Mouse (Mus musculus): ENCODE measurements around the gene Carm1. TPM values are rescaled to one million over a fixed set of nuclear protein-coding genes. Genes with fewer than 3 reads are reported as not detected.

Carm1 gene
- polyA plus RNA-seq, 1 experiment from 2014 or later: 39.6 TPM

DNA sequence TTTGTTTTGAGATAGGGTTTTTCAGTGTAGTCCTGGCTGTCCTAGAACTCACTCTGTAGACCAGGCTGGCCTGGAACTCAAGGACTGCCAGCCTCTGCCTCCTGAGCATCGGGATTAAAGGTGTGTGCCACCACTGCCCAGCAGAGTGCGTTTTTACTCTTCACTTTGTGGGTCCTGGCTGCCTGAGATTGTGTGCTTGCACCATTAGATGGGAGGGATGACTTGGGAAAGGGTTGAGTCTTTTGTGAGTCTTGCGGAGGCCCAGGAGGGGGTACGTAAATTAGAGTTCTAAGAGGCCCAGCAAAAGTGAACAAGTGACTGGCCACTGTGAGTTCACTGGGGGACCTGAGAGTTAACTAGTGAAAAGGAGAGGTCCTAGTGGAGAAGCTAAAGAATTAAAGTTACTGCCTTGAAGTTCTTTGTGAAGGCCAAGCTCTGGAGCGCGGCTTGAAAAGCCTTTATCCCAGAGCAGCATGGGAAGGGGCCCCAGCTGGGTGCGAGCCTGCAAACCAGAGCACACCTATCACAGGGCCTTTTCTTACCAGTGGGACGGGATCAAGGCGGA, 1.3 kb upstream of the Carm1 start:
- Histone ChIP-seq H3K4me3 (replicated peaks) (peak overlapping the region; percentile 81), H3K9ac (replicated peaks) (peak overlapping the region; percentile 67), H3K27me3 (no peaks in the 10 kb centered on the region), H3K9me3 (no peaks in the 10 kb centered on the region), H3K36me3 (0 out of 2 replicates have a peak, but pooled peaks cover 8% of the 10 kb centered on the region), H3K4me1 (replicated peaks) (peaks cover 32% of the 10 kb centered on the region), H3K4me2 (replicated peaks) (peak overlapping the region; percentile 67), H3K27ac (peak overlapping the region; percentile 99)
- WGBS: 1% methylated on average over 9 of the region's 9 CpGs
- peak; percentile 45 for ATAC-seq

DNA sequence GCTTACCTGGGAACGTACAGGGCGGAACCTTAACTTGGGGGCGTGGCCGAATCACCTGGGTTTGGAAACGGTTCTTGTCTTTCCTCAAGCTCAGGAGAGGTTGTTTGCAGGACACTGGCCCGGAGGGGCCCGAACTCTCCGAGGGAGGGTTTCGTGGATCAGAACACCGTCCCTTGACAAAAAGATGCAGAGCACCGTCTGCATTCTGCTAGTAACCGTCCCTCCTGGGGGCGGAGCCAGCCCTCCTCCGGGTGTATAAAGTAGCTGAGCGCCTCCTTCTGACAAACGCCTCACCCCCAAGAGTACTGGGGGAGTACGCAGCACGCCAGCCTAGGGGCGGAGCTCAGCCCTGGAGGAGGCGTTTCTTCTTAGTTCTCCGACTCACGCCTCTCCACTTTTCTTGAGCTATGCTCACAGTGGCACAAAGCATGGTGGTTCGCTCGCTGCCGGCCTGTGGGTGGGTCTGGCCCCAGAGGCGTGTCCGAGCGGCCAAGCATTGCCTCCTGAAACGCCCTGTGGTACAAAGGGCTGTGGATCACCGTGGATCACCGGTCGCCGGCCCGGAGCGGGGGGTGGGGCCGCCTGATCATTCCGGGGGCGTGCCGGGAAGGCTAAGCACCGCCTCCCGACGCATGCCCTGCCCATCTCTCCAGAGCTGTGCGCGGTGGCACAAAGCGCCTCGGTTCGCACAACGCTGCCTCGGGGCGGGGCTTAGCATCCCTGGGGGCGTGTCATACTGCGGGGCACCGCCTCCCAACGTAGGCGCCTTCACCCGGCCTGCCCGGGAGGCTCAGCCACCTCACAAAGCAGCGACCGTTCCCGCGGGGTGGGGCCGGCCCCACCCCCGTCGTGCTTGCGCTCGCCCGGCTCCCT, 542 bp upstream of the Carm1 start:
- peaks cover 14% of the 10 kb centered on the region for H3K36me3 ChIP-seq
- H3K9me3 ChIP-seq: no peaks in the 10 kb centered on the region
- peak; percentile 94 for ATAC-seq
- under 1% methylated on average over 65 of the region's 67 CpGs for WGBS
- H3K4me2 ChIP-seq (replicated peaks): peak overlapping the region; percentile 67
- peak overlapping the region; percentile 81 for H3K4me3 ChIP-seq (replicated peaks)
- peak overlapping the region; percentile 67 for H3K9ac ChIP-seq (replicated peaks)
- H3K27me3 ChIP-seq: no peaks in the 10 kb centered on the region
- H3K27ac ChIP-seq: peak overlapping the region; percentile 99
- H3K4me1 ChIP-seq (replicated peaks): peaks cover 36% of the 10 kb centered on the region

DNA sequence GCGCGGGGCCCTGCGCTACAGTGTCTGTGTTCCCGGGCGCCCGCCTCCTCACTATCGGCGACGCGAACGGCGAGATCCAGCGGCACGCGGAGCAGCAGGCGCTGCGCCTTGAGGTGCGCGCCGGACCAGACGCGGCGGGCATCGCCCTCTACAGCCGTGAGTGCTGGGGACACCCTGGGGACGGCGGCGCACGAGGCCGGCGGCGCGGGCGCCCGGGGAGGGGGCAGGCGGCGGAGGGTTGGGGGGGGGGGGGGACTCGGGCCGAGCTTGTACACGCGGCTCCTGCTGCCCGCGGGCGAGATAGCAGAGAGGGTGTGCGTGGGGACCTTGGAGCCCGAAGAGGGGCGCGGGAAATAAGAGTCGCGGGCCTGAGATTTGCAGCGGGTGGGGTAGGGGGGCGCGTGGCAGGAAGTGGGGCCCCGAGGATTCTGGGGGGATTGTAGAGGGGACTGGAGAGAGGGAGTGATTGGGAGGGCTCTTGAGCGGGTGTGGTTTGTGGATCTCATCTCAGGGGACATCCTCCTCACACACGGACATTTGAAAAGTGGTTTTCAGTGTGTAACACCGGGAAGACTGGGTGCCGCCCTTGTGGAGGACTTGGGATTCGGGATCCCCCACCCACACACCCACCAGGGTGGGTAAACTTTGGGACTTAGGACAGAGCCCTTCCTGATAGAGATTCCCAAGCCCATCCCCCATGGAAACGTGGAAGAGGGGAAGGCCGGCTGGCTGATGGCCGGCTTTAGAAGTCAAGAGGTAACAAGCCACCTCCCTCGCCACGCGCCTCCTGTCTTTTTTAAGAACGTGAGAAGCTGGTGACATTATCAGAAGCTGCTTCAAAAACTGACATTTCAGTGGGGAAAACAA, 614 bp downstream of the Carm1 start:
- H3K27me3 ChIP-seq: no peaks in the 10 kb centered on the region
- H3K4me2 ChIP-seq (replicated peaks): peak overlapping the region; percentile 67
- WGBS: under 1% methylated on average over 58 of the region's 66 CpGs
- H3K9me3 ChIP-seq: no peaks in the 10 kb centered on the region
- peak overlapping the region; percentile 81 for H3K4me3 ChIP-seq (replicated peaks)
- peaks cover 39% of the 10 kb centered on the region for H3K4me1 ChIP-seq (replicated peaks)
- H3K9ac ChIP-seq (replicated peaks): peak overlapping the region; percentile 98
- ATAC-seq: peak; percentile 64
- peaks cover 17% of the 10 kb centered on the region for H3K36me3 ChIP-seq
- H3K27ac ChIP-seq: peak overlapping the region; percentile 99

DNA sequence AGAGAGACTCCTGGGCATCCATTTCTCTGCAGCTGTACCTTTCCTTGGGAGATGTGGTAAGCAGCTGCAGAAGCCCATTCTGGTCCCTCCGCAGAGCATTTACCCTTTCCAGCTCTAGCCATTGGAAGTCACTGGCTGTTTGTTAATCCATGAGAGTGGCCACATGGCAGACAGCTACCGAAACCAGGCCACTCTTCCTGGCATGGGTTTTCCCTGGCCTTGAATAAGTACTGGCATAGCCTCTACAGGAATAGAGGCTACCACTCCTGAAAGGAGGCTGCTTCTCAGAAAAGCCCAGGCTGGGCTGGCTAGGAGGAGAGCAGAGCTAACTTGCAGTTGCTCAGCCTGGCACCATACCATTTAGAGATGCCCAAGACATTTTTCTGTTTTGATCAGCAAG, 4.4 kb downstream of the Carm1 start:
- H3K4me2 ChIP-seq (replicated peaks): no peak overlapping the region
- H3K27me3 ChIP-seq: no peaks in the 10 kb centered on the region
- peaks cover 34% of the 10 kb centered on the region for H3K36me3 ChIP-seq
- peaks cover 27% of the 10 kb centered on the region for H3K4me1 ChIP-seq (replicated peaks)
- WGBS: 93% methylated on average over 2 of the region's 2 CpGs
- H3K27ac ChIP-seq: no peak overlapping the region
- H3K9me3 ChIP-seq: no peaks in the 10 kb centered on the region
- H3K4me3 ChIP-seq (replicated peaks): no peak overlapping the region
- ATAC-seq: no peak
- H3K9ac ChIP-seq (replicated peaks): 0 out of 2 replicates have a peak overlapping the region, but pooled peaks have one; percentile 14

DNA sequence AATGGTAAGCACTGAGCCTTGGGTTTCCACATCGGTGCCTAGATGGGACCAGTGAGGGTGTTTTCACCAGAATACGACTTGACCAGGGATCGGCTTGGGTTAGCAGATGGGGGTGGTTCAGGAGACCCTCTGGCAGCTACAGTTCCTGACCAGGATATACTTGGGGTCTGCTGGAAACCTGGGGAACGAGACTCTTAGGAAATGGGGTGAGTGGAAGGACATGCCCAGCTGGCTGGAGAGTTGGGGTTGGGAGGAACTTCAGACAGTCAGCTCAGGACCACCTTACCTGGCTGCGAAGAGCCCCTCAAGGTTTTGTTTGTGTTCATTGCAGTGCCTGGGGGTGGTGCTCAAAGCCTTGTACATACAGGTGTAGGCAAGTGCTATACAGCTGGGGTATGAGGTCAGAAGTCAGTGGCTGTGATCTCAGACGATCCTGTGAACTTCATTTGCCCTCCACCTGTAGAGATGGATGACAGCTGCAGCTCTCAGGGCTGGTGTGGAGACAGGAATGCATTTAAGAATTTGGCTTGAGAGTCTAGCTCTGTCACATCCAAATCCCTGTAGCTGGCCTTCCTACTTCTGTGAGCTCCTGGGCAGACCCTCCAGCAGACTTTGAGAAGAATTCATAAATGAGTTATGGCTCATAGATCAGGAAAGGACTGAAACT, 7.0 kb downstream of the Carm1 start:
- whole genome bisulfite sequencing: 92% methylated on average over 6 of the region's 6 CpGs
- no peak overlapping the region for H3K9ac ChIP-seq (replicated peaks)
- H3K27ac ChIP-seq: no peak overlapping the region
- no peaks in the 10 kb centered on the region for H3K27me3 ChIP-seq
- H3K36me3 ChIP-seq: peaks cover 41% of the 10 kb centered on the region
- ATAC-seq: no peak
- H3K4me1 ChIP-seq (replicated peaks): peaks cover 32% of the 10 kb centered on the region
- no peak overlapping the region for H3K4me2 ChIP-seq (replicated peaks)
- no peak overlapping the region for H3K4me3 ChIP-seq (replicated peaks)
- no peaks in the 10 kb centered on the region for H3K9me3 ChIP-seq

DNA sequence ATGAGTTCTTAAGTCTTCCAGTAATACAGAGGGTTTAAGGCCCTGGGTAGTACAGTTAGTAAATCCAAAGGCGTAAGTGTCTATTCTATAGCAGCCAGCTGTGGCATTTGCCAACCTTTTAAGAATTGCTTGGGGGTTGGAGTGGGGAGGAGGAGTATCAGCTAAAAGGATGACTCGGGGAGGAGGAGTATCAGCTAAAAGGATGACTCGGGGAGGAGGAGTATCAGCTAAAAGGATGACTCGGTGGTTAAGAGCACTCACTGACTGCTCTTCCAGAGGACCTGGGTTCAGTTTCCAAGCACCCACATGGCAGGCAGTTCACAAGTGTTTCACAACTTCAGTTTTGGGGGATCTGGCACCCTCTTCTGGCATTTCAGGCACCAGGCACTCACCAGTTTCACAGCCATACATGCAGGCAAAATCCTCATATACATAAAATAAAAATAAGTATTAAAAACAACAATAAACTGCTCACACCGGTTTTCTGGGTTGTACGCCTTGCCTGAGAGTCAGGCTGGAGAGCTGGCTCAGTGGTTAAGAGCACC, 8.6 kb downstream of the Carm1 start:
- Histone ChIP-seq H3K4me3 (replicated peaks) (no peak overlapping the region), H3K27me3 (no peaks in the 10 kb centered on the region), H3K27ac (no peak overlapping the region), H3K36me3 (peaks cover 38% of the 10 kb centered on the region), H3K9me3 (no peaks in the 10 kb centered on the region), H3K4me2 (replicated peaks) (no peak overlapping the region), H3K4me1 (replicated peaks) (peaks cover 22% of the 10 kb centered on the region), H3K9ac (replicated peaks) (no peak overlapping the region)
- WGBS: 79% methylated on average over 6 of the region's 6 CpGs
- ATAC-seq: no peak

DNA sequence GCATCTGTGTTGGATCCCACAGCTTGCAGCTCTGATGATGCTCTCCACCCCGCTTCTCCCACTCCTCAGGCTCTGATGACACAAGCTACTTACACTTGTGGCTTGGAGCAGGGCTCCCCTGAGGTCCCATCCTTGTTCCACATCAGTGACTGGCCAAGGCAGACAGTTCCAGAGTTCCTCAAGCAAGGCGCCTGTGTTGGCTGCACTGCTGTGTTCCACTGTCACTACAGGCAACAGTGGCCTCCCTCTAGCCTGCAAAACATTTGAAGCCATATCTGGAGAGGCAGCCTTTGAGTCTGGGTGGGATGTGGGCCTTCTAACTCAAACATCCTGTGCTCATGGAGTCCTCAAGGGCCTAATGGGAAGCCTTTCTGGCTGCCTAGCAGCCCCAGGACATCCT, 10.3 kb downstream of the Carm1 start:
- Histone ChIP-seq H3K9ac (replicated peaks) (0 out of 2 replicates have a peak overlapping the region, but pooled peaks have one; percentile 28), H3K9me3 (no peaks in the 10 kb centered on the region), H3K4me3 (replicated peaks) (no peak overlapping the region), H3K36me3 (peaks cover 36% of the 10 kb centered on the region), H3K27me3 (no peaks in the 10 kb centered on the region), H3K4me1 (replicated peaks) (peaks cover 14% of the 10 kb centered on the region), H3K27ac (no peak overlapping the region), H3K4me2 (replicated peaks) (no peak overlapping the region)
- WGBS: 92% methylated on average over 2 of the region's 2 CpGs
- no peak for ATAC-seq

DNA sequence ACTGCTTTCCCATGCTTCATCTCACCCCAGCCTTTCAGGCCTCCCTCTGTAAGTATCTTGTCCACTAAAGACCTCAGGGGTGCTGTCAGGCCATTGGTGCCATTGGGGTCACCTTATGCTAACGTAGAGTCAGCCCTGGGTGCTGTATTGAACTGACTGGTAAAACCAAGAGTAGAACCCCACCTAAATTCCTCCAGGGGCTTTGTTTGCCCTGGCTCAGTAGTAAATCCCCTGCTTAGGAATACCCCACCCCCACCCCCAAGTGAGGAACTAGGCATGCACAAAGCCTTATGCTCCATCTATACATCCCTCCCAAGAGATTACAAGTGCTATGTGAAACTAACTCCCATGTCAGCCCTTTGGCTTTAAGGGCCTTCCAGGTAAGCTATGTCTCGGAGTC, 10.9 kb downstream of the Carm1 start:
- H3K36me3 ChIP-seq: peaks cover 36% of the 10 kb centered on the region
- H3K9ac ChIP-seq (replicated peaks): 0 out of 2 replicates have a peak overlapping the region, but pooled peaks have one; percentile 28
- no peaks in the 10 kb centered on the region for H3K9me3 ChIP-seq
- H3K27me3 ChIP-seq: no peaks in the 10 kb centered on the region
- no peak overlapping the region for H3K4me2 ChIP-seq (replicated peaks)
- ATAC-seq: no peak
- no peak overlapping the region for H3K27ac ChIP-seq
- no peak overlapping the region for H3K4me3 ChIP-seq (replicated peaks)
- H3K4me1 ChIP-seq (replicated peaks): peaks cover 14% of the 10 kb centered on the region
- WGBS: 87% methylated on average over 2 of the region's 2 CpGs

DNA sequence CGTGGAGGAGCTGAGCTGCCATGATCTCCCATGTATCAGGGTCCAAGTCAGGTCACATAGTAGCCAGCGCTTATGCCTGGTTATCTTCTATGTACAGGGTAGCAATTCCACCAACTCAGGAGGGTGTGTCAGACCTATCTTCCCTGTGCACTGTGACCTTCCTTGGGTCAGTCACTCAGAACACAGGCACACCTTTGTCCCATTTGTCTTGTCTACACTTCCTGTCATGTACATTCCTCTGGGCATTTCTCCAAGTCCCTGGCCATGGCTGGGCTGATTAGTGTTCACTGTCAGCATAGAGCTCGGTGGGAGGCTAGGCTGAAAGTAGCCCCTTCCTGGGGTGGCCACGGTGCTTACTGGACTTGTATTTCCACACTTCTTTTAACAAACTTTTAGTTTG, 11.7 kb downstream of the Carm1 start:
- Histone ChIP-seq H3K9ac (replicated peaks) (no peak overlapping the region), H3K4me3 (replicated peaks) (no peak overlapping the region), H3K27me3 (no peaks in the 10 kb centered on the region), H3K4me2 (replicated peaks) (no peak overlapping the region), H3K27ac (no peak overlapping the region), H3K4me1 (replicated peaks) (peaks cover 14% of the 10 kb centered on the region), H3K36me3 (peaks cover 35% of the 10 kb centered on the region), H3K9me3 (no peaks in the 10 kb centered on the region)
- 89% methylated on average over 4 of the region's 4 CpGs for WGBS
- no peak for ATAC-seq

DNA sequence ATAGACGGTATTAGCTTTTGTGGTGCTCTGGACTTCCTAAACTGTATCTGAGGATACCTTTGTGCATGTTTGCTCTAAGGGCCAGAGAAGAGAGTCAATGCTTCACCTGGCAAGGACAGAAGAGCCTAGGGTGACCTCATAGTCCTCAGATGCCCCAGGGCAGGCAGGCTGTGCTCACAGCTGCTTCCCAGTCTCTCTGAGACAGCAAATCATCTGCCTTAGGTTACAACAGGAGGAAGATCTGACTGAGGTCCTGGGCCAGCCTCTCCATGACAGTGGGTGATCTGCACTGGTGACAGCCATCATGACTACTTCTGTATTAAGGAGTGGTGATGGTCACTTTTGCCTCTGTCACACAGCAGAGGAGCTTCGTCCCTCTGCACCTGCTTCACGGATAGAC, 12.5 kb downstream of the Carm1 start:
- H3K27ac ChIP-seq: no peak overlapping the region
- 99% methylated on average over 3 of the region's 3 CpGs for WGBS
- no peaks in the 10 kb centered on the region for H3K27me3 ChIP-seq
- H3K4me1 ChIP-seq (replicated peaks): peaks cover 14% of the 10 kb centered on the region
- H3K9me3 ChIP-seq: no peaks in the 10 kb centered on the region
- ATAC-seq: no peak
- H3K9ac ChIP-seq (replicated peaks): no peak overlapping the region
- no peak overlapping the region for H3K4me2 ChIP-seq (replicated peaks)
- H3K36me3 ChIP-seq: peaks cover 27% of the 10 kb centered on the region
- no peak overlapping the region for H3K4me3 ChIP-seq (replicated peaks)

DNA sequence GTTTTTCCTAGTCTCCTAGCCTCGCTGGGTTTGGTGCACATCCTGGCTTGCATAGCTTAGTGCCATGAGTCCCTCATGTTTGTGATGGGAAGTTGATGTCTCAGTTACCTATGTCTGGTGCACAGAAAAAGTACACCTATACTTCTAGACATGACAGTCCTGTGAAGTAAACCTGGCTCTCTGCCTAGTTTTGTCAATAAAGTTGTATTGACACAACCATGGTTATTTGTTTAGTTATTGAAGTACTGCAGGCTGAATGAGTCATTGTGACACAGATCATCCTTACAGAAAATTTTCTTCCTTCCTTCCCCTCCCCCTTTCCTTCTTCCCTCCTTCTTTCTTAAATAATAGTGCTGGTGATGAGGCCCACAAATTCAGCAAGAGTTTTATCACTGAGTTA, 17.7 kb downstream of the Carm1 start:
- Histone ChIP-seq H3K9me3 (no peaks in the 10 kb centered on the region), H3K9ac (replicated peaks) (no peak overlapping the region), H3K4me2 (replicated peaks) (no peak overlapping the region), H3K27ac (no peak overlapping the region), H3K4me1 (replicated peaks) (no peaks in the 10 kb centered on the region; the same call in 1 of the 2 replicates), H3K4me3 (replicated peaks) (no peak overlapping the region), H3K27me3 (no peaks in the 10 kb centered on the region), H3K36me3 (peaks cover 15% of the 10 kb centered on the region)
- ATAC-seq: no peak
- 76% methylated on average over 1 of the region's 1 CpGs for WGBS

Measured in midbrain, embryonic 13.5 days (tissue).